Mouse (Mus musculus): ENCODE results near the gene Egflam.

Gene Egflam

DNA sequence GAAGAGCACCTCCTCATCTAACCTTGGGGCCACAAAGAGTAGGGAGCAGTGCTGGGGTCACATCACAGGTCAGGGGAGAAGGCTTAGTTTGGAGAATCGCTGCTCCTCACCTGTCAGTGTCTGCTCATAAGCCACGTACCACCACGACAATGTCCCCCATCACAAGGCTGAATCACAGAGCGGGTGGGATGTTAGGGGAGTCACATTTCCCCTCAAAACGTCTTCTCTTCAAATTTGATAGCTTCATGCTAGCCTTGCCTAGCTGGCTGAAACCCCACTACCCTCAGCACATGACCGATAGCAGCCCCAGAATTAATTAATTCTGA is 181.0 kb downstream of the Egflam start:
- no peak for DNase-seq (ENCODE audit: low read depth, low spot score)

DNA sequence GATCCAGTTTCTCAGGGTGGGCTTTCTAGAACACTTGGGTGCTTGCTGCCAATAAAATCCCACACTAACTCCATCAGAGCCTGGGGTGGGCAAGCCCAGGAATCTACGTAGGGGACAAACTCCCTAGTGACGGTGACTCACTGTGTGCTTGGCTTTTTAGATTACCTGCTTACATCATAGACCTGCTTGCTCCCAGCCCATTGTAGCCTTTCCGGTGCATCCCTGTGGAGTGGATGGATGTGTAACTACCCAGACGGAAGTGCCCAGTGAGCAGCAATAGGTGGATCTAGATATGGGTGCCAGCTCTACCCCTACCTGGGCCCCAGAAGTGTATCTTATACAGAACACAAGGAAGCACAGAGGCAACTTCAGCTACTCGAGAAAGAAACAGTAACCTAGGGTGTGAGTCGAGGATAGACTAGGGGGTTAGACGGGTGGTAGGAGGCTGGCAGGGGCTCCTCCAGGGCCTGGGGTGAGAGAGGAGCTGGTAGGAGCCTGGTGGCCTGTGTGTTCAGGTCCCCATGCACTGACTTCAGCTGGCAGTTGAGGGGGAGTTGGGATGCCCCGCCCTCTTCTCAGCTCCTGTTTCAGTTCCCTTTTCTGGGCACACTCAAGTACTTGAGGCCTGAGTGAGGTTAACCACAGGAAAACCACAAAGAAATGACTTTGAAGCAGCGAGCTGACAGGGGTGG is 181.5 kb downstream of the Egflam start:
- no peak for DNase-seq (ENCODE audit: low read depth, low spot score)

DNA sequence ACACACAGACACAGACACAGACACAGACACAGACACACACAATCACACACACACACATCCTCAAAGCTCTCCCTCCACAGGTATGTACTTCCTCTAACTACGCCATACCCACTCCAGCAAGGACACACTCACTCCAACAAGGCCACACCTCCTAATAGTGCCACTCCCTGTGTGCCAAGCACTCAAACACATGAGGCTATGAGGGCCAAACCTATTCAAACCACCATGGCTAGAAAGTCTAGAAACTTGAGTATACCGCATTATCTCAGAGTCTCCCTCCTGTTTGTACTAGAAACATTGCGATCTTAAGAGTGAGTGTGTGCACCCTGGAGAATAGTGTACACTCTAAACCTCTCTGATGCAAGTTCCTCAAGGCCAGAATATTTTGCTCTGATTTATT is 182.3 kb downstream of the Egflam start:
- no peak for DNase-seq (ENCODE audit: low read depth, low spot score)

DNA sequence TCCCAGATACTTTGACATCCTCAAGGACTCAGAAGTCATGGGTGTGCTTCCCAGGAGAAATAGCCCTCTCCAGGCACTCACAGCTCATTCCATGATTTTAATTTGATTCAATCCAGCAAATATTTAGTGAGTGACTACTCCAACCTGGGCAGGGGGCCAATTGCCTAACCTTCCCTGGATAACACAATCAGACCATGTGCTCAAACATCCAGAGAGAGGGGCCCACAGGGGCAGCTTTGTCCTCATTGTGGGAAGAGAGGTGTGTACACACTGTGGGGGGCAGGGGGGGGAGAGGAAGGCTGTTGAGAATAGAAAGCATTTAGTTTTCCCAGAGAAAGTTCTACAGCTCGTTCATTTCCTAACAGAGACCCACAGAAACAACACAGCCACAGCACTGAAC is 184.5 kb downstream of the Egflam start:
- no peak for DNase-seq (ENCODE audit: low read depth, low spot score)

DNA sequence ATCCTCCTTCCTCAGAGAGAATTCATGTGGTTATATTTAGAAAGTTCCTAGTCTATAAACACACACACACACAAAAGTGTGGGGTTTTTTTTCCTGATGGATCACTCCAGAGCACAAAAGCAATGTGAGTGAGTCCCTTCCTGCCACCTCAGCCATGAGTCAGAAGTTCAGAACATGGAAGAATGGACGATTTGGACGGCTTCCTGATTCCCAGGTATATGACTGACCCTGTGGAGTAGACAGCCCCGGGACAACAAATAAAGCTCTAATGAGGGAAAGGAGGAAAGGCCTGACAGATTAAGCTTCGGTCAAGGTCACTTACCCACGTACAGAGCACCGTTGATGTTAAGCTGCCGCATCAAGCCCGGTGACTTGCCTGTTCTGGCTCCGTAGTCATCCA is 190.0 kb downstream of the Egflam start:
- no peak for DNase-seq (ENCODE audit: low read depth, low spot score)

DNA sequence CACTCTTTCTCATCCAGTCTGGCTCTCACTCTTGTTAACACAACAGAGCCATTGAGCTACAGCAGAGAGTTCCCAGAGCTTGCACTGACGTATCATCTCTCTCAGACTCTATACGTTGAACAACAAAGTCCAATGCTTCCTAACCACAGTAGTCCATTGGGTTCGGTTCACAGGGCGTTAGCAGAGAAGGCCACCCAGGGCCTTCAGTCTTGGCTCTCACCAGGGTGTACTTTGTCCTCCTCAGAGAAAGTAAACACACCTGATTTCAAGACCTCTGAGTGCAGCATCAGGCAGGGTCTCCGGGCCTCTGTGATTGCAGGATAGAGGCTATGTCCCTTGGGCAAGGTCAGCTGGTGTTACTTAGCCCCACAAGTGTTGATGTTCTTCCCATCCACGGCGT is 190.9 kb downstream of the Egflam start:
- no peak for DNase-seq (ENCODE audit: low read depth, low spot score)

DNA sequence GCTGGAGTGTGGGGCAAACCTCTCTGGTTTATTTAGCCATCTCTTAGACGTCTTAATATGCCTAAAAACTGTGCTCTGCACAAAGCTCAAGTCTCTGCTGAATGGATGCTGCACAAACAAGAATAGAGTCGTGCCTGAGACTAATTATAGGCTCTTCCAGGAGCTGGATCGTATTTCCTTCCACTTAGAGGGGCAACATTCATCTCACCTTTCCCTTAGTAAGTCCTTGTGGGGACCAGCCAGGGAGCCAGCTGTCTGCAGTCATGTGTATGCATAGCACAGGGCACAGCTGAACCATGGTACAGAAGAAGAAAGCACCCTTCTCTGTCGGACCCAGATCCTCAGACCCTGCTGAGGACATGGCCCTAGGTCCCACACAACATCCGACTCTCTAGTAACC is 192.1 kb downstream of the Egflam start:
- DNase-seq (ENCODE audit: low read depth, low spot score) = no peak

DNA sequence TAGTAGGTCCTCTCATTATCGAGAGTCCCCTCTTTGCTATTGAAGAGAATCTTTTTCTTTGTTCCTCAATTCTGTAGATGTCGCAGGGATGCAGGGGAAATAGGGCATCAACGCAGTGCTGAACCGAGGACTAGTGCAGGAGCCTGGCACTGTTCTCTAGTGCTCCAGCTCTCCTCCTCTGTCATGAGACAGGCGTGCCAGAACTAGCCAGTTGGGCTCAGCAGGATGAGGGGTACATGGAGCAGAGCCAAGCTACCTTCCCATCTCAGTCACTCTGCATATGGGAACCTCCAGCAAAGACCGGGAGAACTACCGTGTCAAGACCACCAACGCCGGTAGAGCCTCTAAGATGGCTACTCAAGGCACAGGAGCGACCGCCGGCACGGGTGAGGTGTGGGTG is 193.3 kb downstream of the Egflam start:
- no peak for DNase-seq (ENCODE audit: low read depth, low spot score)

DNA sequence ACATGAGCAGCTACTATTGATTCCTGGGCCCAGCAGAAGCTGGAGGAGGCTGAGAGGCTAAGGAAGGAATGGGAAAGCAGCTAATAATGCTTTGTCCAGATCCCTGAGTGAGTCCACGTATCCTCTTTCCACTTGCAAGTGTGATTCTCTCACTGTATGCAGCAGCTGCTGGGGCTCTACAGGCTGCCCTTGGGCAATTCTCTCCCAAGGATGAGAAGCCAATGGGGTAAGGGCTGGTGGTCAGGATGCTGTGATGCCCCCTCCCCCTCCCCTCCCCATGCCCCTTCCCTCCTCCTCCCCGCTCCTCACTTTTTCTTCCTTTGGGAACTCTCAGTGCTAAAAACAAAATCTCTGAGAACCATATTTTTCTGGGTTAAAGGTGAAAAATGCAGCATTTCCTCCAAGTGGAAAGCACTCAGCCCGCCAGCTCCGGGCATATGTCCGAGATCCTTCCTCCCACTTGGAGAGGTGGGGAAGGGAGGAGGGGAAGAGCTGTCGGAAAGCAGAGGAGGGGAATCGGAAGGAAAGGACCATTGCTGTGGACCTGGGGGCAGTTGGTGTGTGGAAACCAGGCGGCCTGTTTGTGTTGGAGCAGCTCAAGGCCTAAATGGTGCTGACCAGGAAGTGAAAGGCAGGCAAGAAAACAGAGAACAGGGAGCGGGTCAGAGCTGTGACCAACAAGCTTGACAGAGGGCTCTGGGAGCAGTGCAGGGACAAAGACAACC is 194.4 kb downstream of the Egflam start:
- DNase-seq (ENCODE audit: low read depth, low spot score) = no peak

DNA sequence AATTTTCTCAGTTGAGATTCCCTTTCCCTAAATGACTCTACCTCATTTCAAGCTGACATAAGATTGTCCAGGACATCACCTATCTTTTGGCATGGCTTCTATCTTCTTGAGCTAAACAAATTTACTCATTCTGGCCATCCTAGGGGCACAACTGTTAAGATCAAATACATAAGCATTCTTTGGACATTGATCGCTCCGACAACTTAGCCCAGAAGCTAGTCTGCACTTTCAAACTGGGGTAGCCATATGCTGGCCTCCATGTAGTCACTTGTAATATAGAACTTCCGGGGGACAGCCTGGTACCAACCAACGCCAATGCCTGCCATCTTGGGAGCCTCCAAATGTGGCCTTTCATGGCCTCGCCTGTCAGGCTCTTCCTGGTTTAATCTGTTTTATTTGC is 195.2 kb downstream of the Egflam start:
- DNase-seq (ENCODE audit: low read depth, low spot score) = no peak

DNA sequence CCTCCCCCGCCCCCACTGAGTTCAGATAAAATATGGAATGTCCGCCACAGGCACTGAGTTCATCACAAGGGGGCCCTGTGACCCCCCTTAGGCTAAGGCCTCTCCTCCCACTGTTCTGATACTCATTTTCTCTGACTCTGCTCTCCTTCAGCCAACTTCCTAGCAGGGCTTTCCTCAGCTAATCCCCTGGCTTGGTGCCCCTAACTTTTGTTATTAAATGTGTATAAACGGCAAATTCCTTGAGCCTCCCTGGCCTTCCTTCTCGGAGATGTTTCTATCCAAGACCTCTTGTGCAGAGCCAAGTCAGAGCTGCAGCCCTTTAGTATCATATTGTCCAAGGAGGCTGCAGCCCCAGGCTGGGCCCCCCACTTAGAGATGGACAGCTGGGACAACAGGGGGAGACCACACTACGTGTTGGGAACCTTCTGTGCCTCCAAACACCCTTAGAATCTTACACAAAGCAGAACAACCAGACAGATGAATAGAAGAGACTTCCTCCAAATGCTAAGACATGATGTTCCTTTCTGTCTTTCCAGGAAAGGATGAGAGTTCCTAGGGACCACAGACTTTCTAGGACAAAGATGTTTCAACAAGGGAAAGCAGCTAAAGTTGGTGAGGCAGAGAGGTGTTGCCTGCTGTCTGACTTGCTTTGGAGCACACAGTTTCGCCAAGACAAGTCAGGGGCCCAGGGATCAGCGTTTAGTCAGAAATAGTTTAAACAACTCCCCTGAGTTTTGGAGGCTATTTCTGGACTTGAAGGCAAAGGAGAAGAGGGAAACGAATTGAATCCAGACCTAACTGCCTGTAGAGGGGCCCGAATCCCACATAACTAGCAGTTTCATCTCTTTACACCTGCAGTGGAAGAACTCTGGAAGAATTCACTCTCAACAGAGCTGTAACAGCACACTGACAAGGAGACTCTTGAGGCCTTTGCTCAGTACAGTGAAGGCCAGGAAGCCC is 196.5 kb downstream of the Egflam start:
- DNase-seq (ENCODE audit: low read depth, low spot score) = no peak

DNA sequence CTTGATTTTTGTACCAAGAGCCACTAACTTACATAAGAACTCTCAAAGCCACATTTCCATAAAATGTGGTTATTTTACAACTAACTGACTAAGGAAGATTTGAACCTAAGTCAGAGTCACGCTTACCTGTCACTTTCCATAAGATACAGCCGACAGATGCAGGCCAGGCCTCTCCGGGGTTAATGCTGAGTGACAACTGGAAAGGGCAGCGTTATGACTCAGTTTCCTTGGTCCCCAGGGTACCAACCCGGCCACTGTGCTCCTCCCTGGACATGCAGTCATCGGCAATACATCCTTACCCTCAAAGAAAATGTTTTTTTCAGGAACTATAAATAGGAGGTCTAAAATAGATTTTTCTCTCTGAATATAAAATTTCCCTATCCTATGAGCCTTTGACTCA is 197.9 kb downstream of the Egflam start:
- DNase-seq (ENCODE audit: low read depth, low spot score) = no peak

DNA sequence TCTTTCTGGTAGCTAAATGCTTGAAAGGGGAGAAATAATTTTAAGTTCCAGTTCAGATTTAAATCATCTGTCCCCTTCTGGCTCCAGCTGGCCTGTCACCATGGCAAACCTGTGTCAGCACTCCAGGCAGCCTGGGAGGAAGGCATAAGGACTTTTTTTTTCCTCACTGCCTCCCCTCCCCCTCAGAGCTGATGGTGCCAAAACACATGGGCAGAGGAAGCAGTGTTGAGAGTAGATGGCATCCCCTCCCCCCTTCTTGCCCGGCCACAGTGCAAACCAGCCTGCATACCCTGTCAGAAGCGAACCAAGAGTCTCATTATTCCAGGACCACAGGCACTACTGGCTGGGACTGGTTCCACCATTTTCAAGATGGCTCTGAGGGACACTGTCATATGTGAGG is 199.4 kb downstream of the Egflam start:
- no peak for DNase-seq (ENCODE audit: low read depth, low spot score)

DNA sequence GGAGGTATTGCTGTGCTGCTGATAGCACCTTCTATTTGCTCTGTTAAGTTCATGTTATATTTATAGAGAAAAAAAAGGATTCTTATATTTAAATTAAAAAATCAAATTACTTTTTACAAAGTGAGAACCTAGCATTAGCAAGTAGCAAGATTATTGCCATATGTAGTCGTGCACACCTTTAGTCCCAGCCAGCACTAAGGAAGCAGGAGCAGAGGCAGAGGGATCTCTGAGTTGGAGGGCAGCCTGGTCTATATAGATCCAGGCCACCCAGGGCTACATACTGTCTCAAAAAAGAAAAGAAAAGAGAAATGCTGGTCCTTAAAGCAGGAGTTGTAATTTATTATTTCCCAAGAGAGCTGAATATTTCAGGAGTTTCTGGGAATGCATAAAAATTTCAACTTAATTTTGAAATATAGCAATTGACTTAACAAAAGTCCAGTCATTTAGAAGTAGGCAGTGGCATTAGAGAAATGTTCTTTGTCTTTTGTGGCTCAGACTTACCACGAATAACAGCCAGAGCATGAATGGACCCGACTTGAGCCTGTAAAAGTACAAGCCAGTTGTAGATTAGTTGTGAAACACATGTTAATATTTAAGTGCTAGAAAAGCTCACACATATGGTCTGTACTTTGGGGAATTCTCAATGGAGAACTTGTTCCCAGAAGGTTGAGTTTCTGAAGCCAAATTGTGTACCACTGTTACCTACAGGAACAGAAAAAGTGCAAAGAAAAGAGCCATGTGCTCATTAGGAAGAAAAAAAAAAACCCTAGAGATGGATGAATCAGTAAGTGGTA is 200.3 kb downstream of the Egflam start:
- no peak for DNase-seq (ENCODE audit: low read depth, low spot score)

DNA sequence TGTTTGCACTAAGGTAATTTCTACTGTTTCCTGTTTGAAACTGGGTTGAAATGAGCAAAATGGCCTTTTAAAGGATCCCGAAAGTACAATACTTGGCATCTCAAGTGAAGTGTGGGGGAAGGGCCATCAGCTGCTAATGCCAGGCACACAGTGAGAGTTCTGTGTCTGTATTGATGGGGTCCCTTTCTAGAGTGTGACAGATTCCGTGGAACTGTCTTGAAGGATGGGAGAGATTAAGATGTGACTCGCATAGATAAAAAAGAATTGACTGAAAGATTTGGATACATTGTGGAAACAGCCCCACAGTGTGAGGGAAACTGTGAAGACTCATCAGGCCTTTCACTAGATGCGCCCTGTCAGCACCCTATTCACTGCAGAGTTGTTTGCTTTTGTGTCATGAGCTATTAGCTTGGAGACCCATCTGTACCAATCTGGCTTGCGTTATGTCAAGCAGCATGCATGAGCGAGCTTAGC is 203.4 kb downstream of the Egflam start:
- no peak for DNase-seq (ENCODE audit: low read depth, low spot score)

DNA sequence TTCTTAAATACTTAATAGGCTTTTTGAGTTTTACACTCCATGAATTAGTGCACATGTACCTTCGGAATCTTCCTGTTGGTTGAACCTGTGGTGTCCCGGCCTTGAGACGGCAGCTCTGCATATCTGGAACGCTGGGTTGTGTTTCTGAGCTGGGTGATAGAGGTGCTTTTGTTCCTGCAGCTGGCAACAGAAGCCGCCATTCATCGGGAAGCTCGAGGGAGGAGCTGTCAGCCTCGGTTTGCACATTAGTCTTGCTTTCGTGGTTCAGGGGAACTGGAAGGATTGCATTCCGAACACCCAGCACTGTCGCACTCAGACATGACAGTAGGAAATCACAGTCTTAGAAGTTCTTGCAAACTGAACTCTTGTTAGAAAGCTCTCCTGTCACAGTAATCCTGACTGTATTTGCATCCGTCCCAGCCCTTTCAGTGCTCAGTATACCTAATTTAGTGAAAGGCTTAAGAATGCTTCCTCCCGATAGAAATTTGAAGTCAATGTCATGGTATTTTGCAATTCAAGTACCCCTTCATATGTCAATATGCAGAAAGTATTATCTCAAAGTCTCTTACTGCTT is 204.0 kb downstream of the Egflam start:
- DNase-seq (ENCODE audit: low read depth, low spot score) = no peak

DNA sequence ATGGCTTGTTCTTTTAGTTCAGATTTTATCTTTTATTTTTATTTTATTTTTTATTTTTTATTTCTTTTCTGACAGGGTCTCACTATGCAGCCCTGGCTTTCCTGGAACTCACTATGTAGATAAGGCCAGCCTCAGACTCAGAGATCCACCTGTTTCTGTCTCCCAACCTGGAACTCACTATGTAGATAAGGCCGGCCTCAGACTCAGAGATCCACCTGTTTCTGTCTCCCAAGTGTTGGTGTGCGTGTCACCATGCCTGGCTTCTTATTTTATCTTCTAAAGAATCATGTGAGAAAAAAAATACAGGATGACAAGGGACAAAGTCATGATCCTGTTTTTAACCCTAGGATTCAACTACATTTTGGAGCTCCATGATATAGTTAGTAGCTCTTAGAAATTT is 205.6 kb downstream of the Egflam start:
- no peak for DNase-seq (ENCODE audit: low read depth, low spot score)

DNA sequence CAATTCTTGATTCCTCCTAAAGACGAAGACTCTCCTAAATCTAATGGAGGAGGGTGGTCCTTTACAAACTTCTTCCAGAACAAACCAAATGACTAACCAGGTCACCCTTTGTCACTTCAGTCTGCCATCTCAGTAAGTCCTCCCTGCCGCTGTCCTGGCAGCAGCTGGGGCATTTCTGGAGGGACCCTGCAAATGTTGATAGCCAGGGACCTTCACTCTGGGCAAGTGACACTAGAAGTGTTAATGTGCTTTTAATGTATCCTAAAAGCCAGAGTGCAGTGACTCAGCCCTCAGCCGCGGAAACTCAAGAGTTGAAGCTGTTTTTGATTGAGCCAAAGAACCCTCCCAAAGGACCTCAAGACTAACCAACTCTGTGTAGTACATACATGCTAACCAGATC is 207.1 kb downstream of the Egflam start:
- DNase-seq (ENCODE audit: low read depth, low spot score) = no peak

DNA sequence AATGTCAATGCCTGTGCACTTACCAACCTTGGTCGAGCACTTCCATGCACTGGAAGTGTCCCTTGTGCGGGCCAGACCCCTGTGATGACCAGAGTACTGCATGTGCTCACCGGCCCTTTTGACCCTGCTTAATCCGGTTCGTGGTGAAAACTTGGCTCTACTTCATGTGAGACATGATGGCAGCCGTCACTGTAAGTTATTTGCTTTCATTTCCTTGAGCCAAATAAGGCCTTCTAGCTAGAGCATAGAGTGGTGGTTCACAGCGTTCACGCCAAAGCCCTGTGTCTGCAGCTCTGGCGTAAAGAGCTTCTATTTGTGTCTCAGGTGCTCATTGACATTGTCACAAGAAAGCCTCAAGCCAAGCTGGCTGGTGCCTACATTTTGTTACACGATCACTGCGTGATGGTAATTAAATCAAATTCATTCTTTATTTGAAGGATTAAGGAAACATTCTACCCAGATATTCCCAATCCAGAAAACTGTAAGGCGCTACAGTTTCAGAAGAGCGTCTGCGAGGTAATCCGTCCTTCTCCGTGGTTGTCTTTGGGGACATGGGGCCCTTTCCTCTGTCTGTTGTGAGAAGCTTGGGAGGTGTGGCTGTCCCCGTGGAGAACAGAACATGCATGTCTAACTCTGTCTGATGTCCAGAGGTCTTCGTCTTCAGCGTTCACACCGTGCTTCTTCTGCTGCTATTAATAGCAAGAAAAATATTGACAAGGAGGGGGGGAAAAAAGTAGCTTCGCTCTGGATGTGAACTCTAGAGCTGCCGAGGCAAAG is 208.3 kb downstream of the Egflam start:
- DNase-seq (ENCODE audit: low read depth, low spot score) = no peak

DNA sequence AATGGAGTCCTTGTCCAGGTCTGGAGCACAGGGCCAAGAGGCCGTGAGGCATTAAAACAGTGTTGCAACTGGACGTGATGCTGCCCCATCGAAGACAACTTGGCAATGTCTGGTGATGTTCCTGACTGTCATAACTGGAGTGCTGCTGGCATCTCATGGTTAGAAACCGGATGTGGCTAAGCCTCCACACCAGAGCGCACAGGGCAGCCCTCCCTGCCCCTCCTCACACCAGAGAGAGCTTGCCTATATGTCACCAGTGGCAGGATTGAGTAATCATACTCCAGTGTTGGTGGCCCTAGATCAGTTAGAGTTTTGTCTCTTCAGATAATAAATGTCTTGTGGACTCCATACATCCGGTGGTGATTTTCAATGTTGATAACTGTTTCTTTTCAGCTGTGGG is 210.5 kb downstream of the Egflam start:
- no peak for DNase-seq (ENCODE audit: low read depth, low spot score)

DNA sequence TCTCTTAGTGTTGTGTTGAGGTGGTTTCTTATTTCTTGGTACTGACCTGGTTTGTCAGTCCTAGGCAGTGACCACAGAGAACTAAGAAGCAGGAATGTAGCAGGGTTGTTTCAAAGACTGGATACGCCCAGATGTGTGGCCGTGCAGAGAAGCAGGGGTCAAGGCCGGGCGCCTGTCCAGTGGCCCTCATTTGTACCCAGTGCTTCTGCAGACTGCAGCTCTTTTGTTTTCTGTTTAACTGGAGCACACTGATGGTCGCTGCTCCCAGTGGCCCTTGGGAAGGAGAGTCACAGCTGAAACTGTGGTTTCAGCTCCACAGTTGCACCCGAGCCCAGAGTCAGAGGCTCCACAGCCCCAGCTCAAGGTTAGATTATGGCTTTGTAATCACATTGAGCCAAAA is 217.6 kb downstream of the Egflam start:
- no peak for DNase-seq (ENCODE audit: low read depth, low spot score)

Measured in ES-CJ7 (cell line).